Mouse (Mus musculus): ENCODE measurements at regions not wholly inside any gene's neighbourhood (a gene's known extent, or its start where the extent isn't known, plus 50 kb on each side); places are given as distances from the start of the nearest gene placed in this dataset.

GRCm38 (mm10) chr16:54647821-54648220 lies 650.0 kb downstream of the Zpld1 start:
- TF ChIP-seq CTCF (IDR thresholded peaks at IDR 0.05) (no peak), EP300 (IDR thresholded peaks at IDR 0.05) (no peak)
